Mouse (Mus musculus) gastrocnemius, adult 2 months (tissue): Measurements from ENCODE around the gene Tmprss2. TPM values are rescaled to one million over a fixed set of nuclear protein-coding genes. Genes with fewer than 3 reads are reported as not detected.
A peak's percentile ranks its signal among the peaks of the same experiment; 100 is the strongest.

Experiments used
- DNase-seq: peaks from one replicate; pipeline ENCODE4 v3.0.0; 2022
- H3K27ac ChIP-seq: fragments of 200-600 bp; 2 replicates; pipeline ENCODE4 v1.8.1; 2022; ENCODE audit warnings: mild to moderate bottlenecking
- H3K4me3 ChIP-seq: fragments of 200-600 bp; 2 replicates; pipeline ENCODE4 v1.8.1; 2022; ENCODE audit warnings: mild to moderate bottlenecking, moderate library complexity
- CTCF ChIP-seq: fragments of 200-600 bp; IDR thresholded peaks from 2 replicates; pipeline ENCODE4 v1.8.1; 2022; ENCODE audit warnings: antibody characterized with exemption, mild to moderate bottlenecking, moderate library complexity
- intact Hi-C: fragments of 180-260 bp; cut with DNase I; formaldehyde crosslinking; loops from one replicate; pipeline ENCODE4 v1.15.1; 2025
- long read RNA-seq, 2 experiments: library from polyadenylated mRNA; stranded (forward); transcript quantifications; one replicate each; pipeline ENCODE4 v2.0.0; 2021
- total RNA-seq, 2 experiments: library from RNA; stranded (reverse); gene quantifications; 2 replicates each; pipeline ENCODE4 v1.2.3; 2021

Tmprss2 gene
- under 1 TPM in 1 of 2 experiments, not detected in 1; 0.14 TPM for total RNA-seq
- long read RNA-seq, experiment 1 = 0 reads
- long read RNA-seq, experiment 2 = 0 reads

- intact Hi-C loops = no loop called here
- Histone ChIP-seq H3K27ac (no peak within 1 kb of the TSS), H3K4me3 (peak within 1 kb of the TSS; percentile 48)
- TF ChIP-seq CTCF = no peak
- peak; percentile 25 for DNase-seq
These were observed at the start of gene Tmprss2 for GRCm38 (mm10) chr16:97610939-97611338. Gene Tmprss2 (minus strand): TSS chr16:97611195.

GRCm38 (mm10) chr16:97659225-97659658, 48.2 kb upstream of the Tmprss2 start:
- no peak for DNase-seq
- Histone ChIP-seq H3K4me3 (no peak overlapping the region), H3K27ac (no peak overlapping the region)
- intact Hi-C loops = no loop called here
- no peak for TF ChIP-seq CTCF

DNA sequence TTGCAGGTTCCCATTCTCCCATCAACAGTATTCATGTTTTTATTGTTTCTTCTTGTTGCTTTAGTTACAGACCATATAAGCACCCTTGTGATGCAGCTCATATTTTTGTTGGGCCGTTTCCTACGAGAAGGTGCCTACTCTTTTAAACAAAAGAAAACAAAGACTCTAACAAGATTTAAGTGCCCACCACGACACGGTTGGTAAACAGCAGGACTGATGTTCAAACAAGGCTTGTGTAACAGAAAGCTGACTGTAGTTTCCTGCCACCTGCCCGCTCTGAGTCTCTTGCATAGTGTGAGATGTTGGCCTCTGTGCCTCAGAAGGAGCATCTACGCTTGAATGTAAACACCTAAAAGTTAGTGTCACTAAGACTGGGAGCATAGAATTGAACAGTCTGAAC, 47.5 kb upstream of the Tmprss2 start:
- DNase-seq = no peak
- Histone ChIP-seq H3K4me3 (no peak overlapping the region), H3K27ac (no peak overlapping the region)
- no peak for TF ChIP-seq CTCF
- intact Hi-C loops = no loop called here

- intact Hi-C loops = no loop called here
- no peak for TF ChIP-seq CTCF
- Histone ChIP-seq H3K4me3 (no peak overlapping the region), H3K27ac (no peak overlapping the region)
- DNase-seq = no peak
These were observed 44.8 kb upstream of the Tmprss2 start for GRCm38 (mm10) chr16:97655800-97656199.

- no peak overlapping the region for H3K4me3 ChIP-seq
- TF ChIP-seq CTCF = no peak
- DNase-seq = no peak
- H3K27ac ChIP-seq = no peak overlapping the region
- intact Hi-C loops = no loop called here
These were observed 38.7 kb upstream of the Tmprss2 start for GRCm38 (mm10) chr16:97649522-97650188.

DNA sequence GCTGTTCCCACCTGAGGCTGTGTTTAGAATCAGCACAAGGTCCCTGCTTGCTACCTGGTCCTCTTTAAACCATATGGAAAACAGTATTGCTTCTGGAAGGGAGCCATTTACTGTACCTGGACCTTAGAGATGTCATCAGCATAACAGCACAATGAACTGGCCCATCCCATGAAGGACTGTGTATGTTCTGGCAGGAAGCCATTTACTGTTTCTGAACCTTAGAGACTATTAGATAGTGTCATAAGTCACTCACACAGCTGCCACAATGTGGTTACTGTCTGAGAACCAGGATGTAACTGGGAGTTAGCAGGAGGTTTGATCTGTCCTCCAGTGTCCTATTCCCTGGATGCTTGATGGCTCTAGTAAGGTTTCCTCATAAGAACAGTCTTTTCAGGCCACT, 33.7 kb upstream of the Tmprss2 start:
- intact Hi-C loops = no loop called here
- no peak for DNase-seq
- no peak overlapping the region for H3K27ac ChIP-seq
- H3K4me3 ChIP-seq = no peak overlapping the region
- TF ChIP-seq CTCF = no peak

DNA sequence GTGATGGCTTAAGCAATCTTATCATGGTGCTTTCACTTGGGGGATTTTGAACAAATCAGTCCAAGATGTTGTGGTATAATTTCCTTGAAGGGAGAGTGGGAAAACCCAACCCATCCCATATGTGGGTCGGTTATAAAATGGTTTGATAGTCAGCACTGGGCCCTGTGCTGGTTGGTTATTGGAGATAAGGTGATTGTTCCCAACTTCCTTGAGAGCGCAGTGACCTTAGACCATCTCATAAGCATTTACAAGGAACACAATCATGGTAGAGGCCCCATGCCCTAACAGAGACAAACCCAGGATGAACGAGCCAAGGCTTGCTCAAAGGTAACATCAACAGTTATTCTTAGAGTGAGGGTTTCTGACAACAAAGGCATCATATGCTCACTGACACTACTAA, 28.6 kb upstream of the Tmprss2 start:
- H3K4me3 ChIP-seq = no peak overlapping the region
- intact Hi-C loops = no loop called here
- TF ChIP-seq CTCF = no peak
- H3K27ac ChIP-seq = no peak overlapping the region
- no peak for DNase-seq

- no peak for DNase-seq
- intact Hi-C loops = no loop called here
- H3K27ac ChIP-seq = no peak overlapping the region
- no peak overlapping the region for H3K4me3 ChIP-seq
- no peak for TF ChIP-seq CTCF
These were observed 22.0 kb upstream of the Tmprss2 start for GRCm38 (mm10) chr16:97632880-97633484.

- Histone ChIP-seq H3K27ac (no peak overlapping the region), H3K4me3 (no peak overlapping the region)
- TF ChIP-seq CTCF = no peak
- intact Hi-C loops = no loop called here
- no peak for DNase-seq
These were observed 12.2 kb upstream of the Tmprss2 start for GRCm38 (mm10) chr16:97623166-97623565.

- no peak for TF ChIP-seq CTCF
- DNase-seq = no peak
- no peak overlapping the region for H3K4me3 ChIP-seq
- intact Hi-C loops = no loop called here
- no peak overlapping the region for H3K27ac ChIP-seq
These were observed 11.4 kb upstream of the Tmprss2 start for GRCm38 (mm10) chr16:97622383-97622889.

GRCm38 (mm10) chr16:97618285-97618684, 7.3 kb upstream of the Tmprss2 start:
- DNase-seq = no peak
- intact Hi-C loops = no loop called here
- no peak overlapping the region for H3K4me3 ChIP-seq
- H3K27ac ChIP-seq = no peak overlapping the region
- no peak for TF ChIP-seq CTCF

- TF ChIP-seq CTCF = no peak
- intact Hi-C loops = no loop called here
- Histone ChIP-seq H3K27ac (no peak overlapping the region), H3K4me3 (no peak overlapping the region)
- no peak for DNase-seq
These were observed 1.0 kb upstream of the Tmprss2 start for GRCm38 (mm10) chr16:97612009-97612408.

DNA sequence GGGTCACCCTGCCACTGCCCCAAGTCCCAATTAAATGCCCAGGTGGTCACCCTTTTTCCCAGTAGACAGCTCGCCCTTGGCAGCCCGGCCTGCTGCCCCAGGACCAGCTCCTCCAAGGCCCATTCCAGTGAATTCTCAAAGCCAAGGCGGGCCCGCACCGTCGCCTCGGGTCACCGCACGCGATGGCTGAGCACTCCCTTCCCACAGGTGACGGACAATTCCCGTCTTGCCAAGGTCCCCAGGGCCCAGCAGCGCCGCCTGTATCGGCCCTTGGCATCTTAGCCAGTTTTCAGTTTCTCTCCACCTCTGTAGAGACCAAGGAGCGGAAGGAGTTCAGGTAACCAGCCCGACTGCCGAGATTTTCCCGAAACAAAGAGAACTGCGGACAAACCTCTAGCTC, 749 bp downstream of the Tmprss2 start:
- Histone ChIP-seq H3K27ac (no peak overlapping the region), H3K4me3 (peak overlapping the region; percentile 48)
- no peak for TF ChIP-seq CTCF
- DNase-seq = peak; percentile 16
- intact Hi-C loops = no loop called here

DNA sequence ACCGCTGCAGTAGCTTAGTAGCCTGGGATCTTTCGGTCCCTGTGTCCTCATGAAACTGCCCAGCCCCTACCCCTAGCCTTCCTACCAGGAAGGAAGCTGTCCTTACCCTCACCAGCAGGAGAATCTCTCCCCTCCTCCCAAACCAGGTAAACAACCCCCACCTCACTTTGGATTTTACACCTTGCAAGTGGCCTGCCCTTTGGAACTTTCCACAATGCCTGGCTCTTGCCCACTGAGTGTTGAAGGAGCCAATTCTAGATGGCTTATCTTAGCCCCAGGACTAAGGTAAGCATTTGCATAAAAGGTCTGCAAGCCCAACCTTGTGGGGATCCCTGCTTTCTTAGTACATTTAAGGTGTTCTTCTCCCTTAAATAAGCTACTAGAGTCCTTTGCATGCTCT, 1.3 kb downstream of the Tmprss2 start:
- no peak for TF ChIP-seq CTCF
- no peak for DNase-seq
- Histone ChIP-seq H3K27ac (no peak overlapping the region), H3K4me3 (no peak overlapping the region)
- intact Hi-C loops = no loop called here
